Mouse (Mus musculus): ENCODE results near the gene Il17a.

Gene Il17a

Small RNA genes lying within 50 kb of the gene (microRNA-seq; reads per million reads assigned to microRNA genes)
- 0.11 to 0.25 reads per million in 2 experiments for gene Mir133b
